Mouse (Mus musculus): ENCODE measurements around the gene Maats1.

DNA sequence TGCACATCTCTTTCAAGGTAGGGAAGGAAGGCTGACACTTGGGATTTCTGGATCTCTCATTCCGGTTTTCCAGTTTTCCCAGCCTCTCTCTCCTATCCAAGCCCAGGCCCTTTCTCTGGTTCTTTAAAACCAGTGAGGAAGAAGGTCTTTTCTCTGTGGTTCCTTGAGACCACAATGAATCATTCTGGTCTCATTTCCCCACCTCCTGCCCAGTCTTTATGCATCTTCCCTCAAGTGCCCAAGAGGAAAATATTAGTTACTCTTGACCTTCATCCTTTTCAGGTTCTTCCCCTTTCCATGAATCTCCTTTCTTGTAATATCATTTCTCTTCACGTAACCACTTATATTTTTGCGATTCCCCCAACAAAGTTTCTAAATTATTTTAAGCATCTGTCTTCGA, 43.8 kb upstream of the Maats1 start:
- TF ChIP-seq EP300 (IDR thresholded peaks at IDR 0.05; ENCODE audit: low read depth): no peak
- TF ChIP-seq CTCF (IDR thresholded peaks at IDR 0.05; ENCODE audit: low read depth): no peak

All from liver, postnatal 0 days (tissue).